Mouse (Mus musculus) ES-Bruce4 (cell line): ENCODE measurements around the gene Plch1. TPM values are rescaled to one million over a fixed set of nuclear protein-coding genes. Genes with fewer than 3 reads are reported as not detected.

Experiments
- H3K27ac ChIP-seq: 2 replicates; pipeline ENCODE4 v1.5.1; 2012; ENCODE audit warnings: low read length, inconsistent platforms; ENCODE audit not compliant: insufficient read depth
- H3K27me3 ChIP-seq: 2 replicates; pipeline ENCODE4 v1.6.1; 2012; ENCODE audit warnings: mild to moderate bottlenecking, low read length, inconsistent platforms; ENCODE audit not compliant: control insufficient read depth, poor library complexity, insufficient read depth, severe bottlenecking
- H3K36me3 ChIP-seq: 2 replicates; pipeline ENCODE4 v1.6.1; 2012; ENCODE audit warnings: inconsistent platforms, mild to moderate bottlenecking, low read length, moderate library complexity; ENCODE audit not compliant: control insufficient read depth, poor library complexity, insufficient read depth, severe bottlenecking
- H3K4me1 ChIP-seq: one replicate; pipeline ENCODE4 v1.8.1; 2011; ENCODE audit warnings: low read length; ENCODE audit not compliant: control insufficient read depth, insufficient read depth
- H3K4me3 ChIP-seq: 2 replicates; pipeline ENCODE4 v1.5.1; 2011; ENCODE audit warnings: low read depth, mild to moderate bottlenecking, low read length
- H3K9ac ChIP-seq: 2 replicates; pipeline ENCODE4 v1.6.1; 2012; ENCODE audit warnings: low read depth, mild to moderate bottlenecking, inconsistent platforms; ENCODE audit not compliant: poor library complexity, severe bottlenecking
- H3K9me3 ChIP-seq: replicated peaks from 2 replicates; pipeline ENCODE4 v1.6.1; 2012; ENCODE audit warnings: mild to moderate bottlenecking, low read length, inconsistent platforms; ENCODE audit not compliant: control insufficient read depth, poor library complexity, insufficient read depth, severe bottlenecking
- CTCF ChIP-seq: IDR thresholded peaks from one replicate; pipeline ENCODE4 v1.8.1; 2011; ENCODE audit warnings: low read depth, low read length
- EP300 ChIP-seq: IDR thresholded peaks from 2 replicates; pipeline ENCODE4 v1.6.1; 2011; ENCODE audit warnings: low read depth, low read length; ENCODE audit not compliant: insufficient read depth
- POLR2A ChIP-seq: IDR thresholded peaks from one replicate; pipeline ENCODE4 v1.8.1; 2011; ENCODE audit warnings: low read length; ENCODE audit not compliant: insufficient read depth
- polyA plus RNA-seq: library from polyadenylated mRNA; stranded (reverse); fragments of >200 nt; gene quantifications from 2 replicates; pipeline ENCODE4 v1.2.4, GENCODE M21; 2011; ENCODE audit warnings: low read depth; ENCODE audit not compliant: missing spikeins, insufficient read depth, insufficient read length

Plch1 gene
- polyA plus RNA-seq, 1 experiment: 6.8 TPM

- Histone ChIP-seq H3K4me1 (no peaks in the 10 kb centered on the region), H3K27me3 (no peaks in the 10 kb centered on the region), H3K9me3 (no peaks in the 10 kb centered on the region), H3K9ac (no peak overlapping the region), H3K4me3 (no peak overlapping the region), H3K27ac (no peak overlapping the region), H3K36me3 (no peaks in the 10 kb centered on the region)
- no peak for TF ChIP-seq POLR2A
- TF ChIP-seq CTCF: no peak
- TF ChIP-seq EP300: no peak
Observed at GRCm38 (mm10) chr3:63851125-63851698, 48.1 kb downstream of the Plch1 start.

- H3K27ac ChIP-seq: no peak overlapping the region
- H3K4me1 ChIP-seq: no peaks in the 10 kb centered on the region
- no peak overlapping the region for H3K9ac ChIP-seq
- TF ChIP-seq EP300 (no peak), POLR2A (no peak), CTCF (no peak)
- H3K4me3 ChIP-seq: no peak overlapping the region
- H3K36me3 ChIP-seq: no peaks in the 10 kb centered on the region
- no peaks in the 10 kb centered on the region for H3K9me3 ChIP-seq
- no peaks in the 10 kb centered on the region for H3K27me3 ChIP-seq
Observed at GRCm38 (mm10) chr3:63849765-63850346, 49.4 kb downstream of the Plch1 start.

GRCm38 (mm10) chr3:63844141-63844540 is 55.1 kb downstream of the Plch1 start:
- Histone ChIP-seq H3K27ac (no peak overlapping the region), H3K36me3 (no peaks in the 10 kb centered on the region), H3K9ac (no peak overlapping the region), H3K4me1 (no peaks in the 10 kb centered on the region), H3K27me3 (no peaks in the 10 kb centered on the region), H3K4me3 (no peak overlapping the region), H3K9me3 (no peaks in the 10 kb centered on the region)
- TF ChIP-seq CTCF (no peak), POLR2A (no peak), EP300 (no peak)

GRCm38 (mm10) chr3:63842436-63842835 is 56.8 kb downstream of the Plch1 start:
- no peak for TF ChIP-seq CTCF
- no peak for TF ChIP-seq EP300
- no peak for TF ChIP-seq POLR2A
- H3K9me3 ChIP-seq: no peaks in the 10 kb centered on the region
- no peaks in the 10 kb centered on the region for H3K36me3 ChIP-seq
- no peaks in the 10 kb centered on the region for H3K27me3 ChIP-seq
- H3K27ac ChIP-seq: no peak overlapping the region
- no peak overlapping the region for H3K4me3 ChIP-seq
- H3K4me1 ChIP-seq: no peaks in the 10 kb centered on the region
- H3K9ac ChIP-seq: no peak overlapping the region

GRCm38 (mm10) chr3:63837750-63838149 is 61.5 kb downstream of the Plch1 start:
- Histone ChIP-seq H3K9me3 (no peaks in the 10 kb centered on the region), H3K27me3 (no peaks in the 10 kb centered on the region)
- no peak for TF ChIP-seq EP300
- no peak for TF ChIP-seq CTCF
- no peak for TF ChIP-seq POLR2A

GRCm38 (mm10) chr3:63836937-63837632 is 62.2 kb downstream of the Plch1 start:
- TF ChIP-seq EP300 (no peak), CTCF (no peak), POLR2A (no peak)
- H3K27me3 ChIP-seq: no peaks in the 10 kb centered on the region
- H3K4me3 ChIP-seq: no peak overlapping the region
- no peak overlapping the region for H3K27ac ChIP-seq
- no peaks in the 10 kb centered on the region for H3K4me1 ChIP-seq
- H3K9me3 ChIP-seq: no peaks in the 10 kb centered on the region
- H3K36me3 ChIP-seq: no peaks in the 10 kb centered on the region
- H3K9ac ChIP-seq: no peak overlapping the region

More at GRCm38 (mm10) chr3:63837750-63838149, 61.5 kb downstream of the Plch1 start:
- Histone ChIP-seq H3K9ac (no peak overlapping the region), H3K36me3 (no peaks in the 10 kb centered on the region), H3K4me3 (no peak overlapping the region), H3K4me1 (no peaks in the 10 kb centered on the region), H3K27ac (no peak overlapping the region)
